Mouse (Mus musculus): ENCODE measurements around the gene Spata16. TPM values are rescaled to one million over a fixed set of nuclear protein-coding genes. Genes with fewer than 3 reads are reported as not detected.

The Spata16 gene
- polyA plus RNA-seq, 1 experiment from 2014 or later = not detected

DNA sequence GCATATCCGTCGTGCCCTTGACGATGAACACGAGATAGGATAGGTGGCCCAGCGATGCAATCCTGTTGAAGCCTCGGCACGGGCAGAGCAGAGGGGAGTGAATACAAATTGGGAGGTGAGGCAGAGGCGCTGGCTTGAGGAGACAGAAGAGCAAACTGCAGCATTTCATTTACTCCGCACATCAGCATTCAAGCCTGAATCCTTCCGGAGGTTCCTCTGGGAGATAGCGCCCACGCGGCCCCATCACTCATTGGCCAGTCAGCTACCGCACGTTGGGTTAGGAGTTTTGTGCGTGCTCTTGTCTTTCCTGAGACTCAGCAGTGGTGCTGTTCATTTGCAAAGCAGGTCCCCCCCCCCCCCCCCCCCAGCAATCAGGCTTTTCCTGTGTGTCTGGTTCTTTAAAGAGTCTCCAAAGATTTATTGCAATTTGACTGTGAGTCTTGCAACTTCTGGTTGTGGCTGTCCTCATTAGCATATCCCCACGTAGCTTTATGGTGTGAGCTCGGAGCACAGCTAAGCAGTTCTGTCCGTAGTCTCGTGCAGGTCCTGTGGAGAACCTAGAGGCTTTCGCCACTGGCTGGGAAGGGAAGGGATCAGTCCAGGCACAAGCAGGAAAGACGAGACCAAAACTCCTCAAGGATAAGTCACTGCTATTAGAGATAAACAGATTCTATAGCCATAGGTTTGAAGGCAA, 299.6 kb downstream of the Spata16 start:
- no peak for ATAC-seq
- no peak for TF ChIP-seq CTCF (IDR thresholded peaks at IDR 0.05; ENCODE audit: low read depth)

DNA sequence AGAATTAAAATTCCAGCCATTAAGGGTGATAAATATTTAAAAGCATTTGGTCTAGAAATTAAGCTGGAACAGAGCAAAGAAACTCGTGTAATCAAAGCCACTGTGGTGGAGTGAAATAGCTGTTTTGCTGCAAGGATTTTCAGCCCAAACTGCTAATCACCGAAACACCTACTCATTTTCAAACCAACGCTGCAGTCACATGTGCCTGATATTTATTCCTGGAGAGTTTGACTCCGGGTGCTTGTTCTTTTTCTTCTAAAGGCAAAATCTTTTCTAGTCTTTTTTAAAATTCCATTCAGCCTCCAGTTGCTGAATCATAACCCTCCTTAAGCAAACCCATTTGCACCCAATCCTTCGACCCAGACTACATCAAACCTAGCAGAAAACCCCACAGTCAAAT, 329.4 kb downstream of the Spata16 start:
- WGBS = 82% methylated on average over 5 of the region's 5 CpGs
- no peak overlapping the region for H3K27ac ChIP-seq (ENCODE audit: low read depth, low read length)
- ATAC-seq = no peak
- no peaks in the 10 kb centered on the region for H3K36me3 ChIP-seq (ENCODE audit: control insufficient read depth, insufficient read depth)
- no peak overlapping the region for H3K4me2 ChIP-seq (replicated peaks; ENCODE audit: low read depth)
- no peaks in the 10 kb centered on the region for H3K9me3 ChIP-seq (ENCODE audit: control insufficient read depth)
- H3K4me3 ChIP-seq (ENCODE audit: low read depth, low read length) = no peak overlapping the region
- no peaks in the 10 kb centered on the region for H3K27me3 ChIP-seq (replicated peaks; ENCODE audit: control insufficient read depth, insufficient read depth, low read length)
- H3K4me1 ChIP-seq (replicated peaks; ENCODE audit: control insufficient read depth, insufficient read depth, low read length) = no peaks in the 10 kb centered on the region
- no peak for TF ChIP-seq CTCF (IDR thresholded peaks at IDR 0.05; ENCODE audit: low read depth)
- no peak overlapping the region for H3K9ac ChIP-seq (ENCODE audit: low read depth, low read length)

More for the DNA sequence above, 299.6 kb downstream of the Spata16 start:
- H3K36me3 ChIP-seq (ENCODE audit: control insufficient read depth, insufficient read depth) = no peaks in the 10 kb centered on the region
- no peaks in the 10 kb centered on the region for H3K9me3 ChIP-seq (ENCODE audit: control insufficient read depth)
- no peak overlapping the region for H3K4me2 ChIP-seq (replicated peaks; ENCODE audit: low read depth)
- H3K4me1 ChIP-seq (replicated peaks; ENCODE audit: control insufficient read depth, insufficient read depth, low read length) = no peaks in the 10 kb centered on the region
- H3K27me3 ChIP-seq (replicated peaks; ENCODE audit: control insufficient read depth, insufficient read depth, low read length) = no peaks in the 10 kb centered on the region
- no peak overlapping the region for H3K27ac ChIP-seq (ENCODE audit: low read depth, low read length)
- 58% methylated on average over 22 of the region's 22 CpGs for WGBS
- no peak overlapping the region for H3K4me3 ChIP-seq (ENCODE audit: low read depth, low read length)
- H3K9ac ChIP-seq (ENCODE audit: low read depth, low read length) = no peak overlapping the region

DNA sequence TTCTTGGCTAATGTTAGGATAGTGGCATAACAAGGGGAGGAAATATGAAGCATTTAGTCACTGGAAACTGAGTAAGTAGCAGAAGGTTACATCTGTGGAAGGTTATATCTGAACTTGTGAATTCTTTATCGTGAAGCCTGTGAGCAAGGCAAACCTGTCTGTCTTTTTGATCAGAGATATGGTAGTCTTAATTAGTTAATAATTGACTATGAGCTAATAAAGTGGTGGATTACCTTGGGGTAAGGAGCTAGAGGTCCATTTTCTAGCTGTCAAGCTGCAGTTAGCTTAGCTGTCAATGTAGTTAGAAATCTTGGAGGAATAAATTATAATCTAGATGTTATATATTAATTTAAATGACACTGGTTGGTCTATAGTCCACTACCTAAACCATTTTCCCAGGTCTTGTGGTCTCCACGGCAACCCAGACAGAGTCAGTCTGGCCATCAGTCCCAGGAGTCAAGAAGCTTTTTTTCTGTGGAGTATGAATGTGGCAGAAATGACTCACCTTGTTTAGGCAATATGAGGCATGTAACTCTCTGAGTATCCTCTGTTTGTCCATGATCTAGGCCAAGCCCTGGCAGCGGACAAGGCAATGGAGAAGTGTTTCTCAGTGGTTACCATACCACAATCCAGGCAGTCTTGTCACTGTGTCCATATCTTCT, 331.6 kb downstream of the Spata16 start:
- no peaks in the 10 kb centered on the region for H3K9me3 ChIP-seq (ENCODE audit: control insufficient read depth)
- WGBS = 58% methylated on average over 3 of the region's 3 CpGs
- H3K27me3 ChIP-seq (replicated peaks; ENCODE audit: control insufficient read depth, insufficient read depth, low read length) = no peaks in the 10 kb centered on the region
- TF ChIP-seq CTCF (IDR thresholded peaks at IDR 0.05; ENCODE audit: low read depth) = no peak
- no peak for ATAC-seq
- H3K4me1 ChIP-seq (replicated peaks; ENCODE audit: control insufficient read depth, insufficient read depth, low read length) = no peaks in the 10 kb centered on the region
- no peak overlapping the region for H3K4me3 ChIP-seq (ENCODE audit: low read depth, low read length)
- no peak overlapping the region for H3K9ac ChIP-seq (ENCODE audit: low read depth, low read length)
- no peak overlapping the region for H3K4me2 ChIP-seq (replicated peaks; ENCODE audit: low read depth)
- H3K27ac ChIP-seq (ENCODE audit: low read depth, low read length) = no peak overlapping the region
- H3K36me3 ChIP-seq (ENCODE audit: control insufficient read depth, insufficient read depth) = no peaks in the 10 kb centered on the region

DNA sequence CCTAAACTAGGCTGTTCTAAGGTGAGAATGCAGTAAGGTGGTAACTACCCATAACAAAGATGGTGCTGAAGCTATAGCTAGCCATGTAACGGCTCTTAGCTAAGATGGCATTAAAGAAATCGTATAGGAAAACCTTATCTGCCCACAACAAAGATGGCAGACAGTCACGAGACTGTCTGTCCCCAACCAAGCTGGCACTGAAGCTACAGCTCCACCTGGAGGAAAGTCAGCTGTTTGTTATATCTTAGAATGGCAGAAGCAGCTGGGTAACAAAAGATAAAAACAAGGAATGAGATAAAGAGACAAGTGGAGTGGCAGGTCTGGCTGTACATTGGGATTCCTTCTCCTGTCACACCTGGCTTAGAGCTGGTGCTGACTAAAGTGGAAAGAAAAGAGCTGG, 333.1 kb downstream of the Spata16 start:
- TF ChIP-seq CTCF (IDR thresholded peaks at IDR 0.05; ENCODE audit: low read depth) = no peak
- Histone ChIP-seq H3K4me1 (replicated peaks; ENCODE audit: control insufficient read depth, insufficient read depth, low read length) (no peaks in the 10 kb centered on the region), H3K4me3 (ENCODE audit: low read depth, low read length) (no peak overlapping the region), H3K9me3 (ENCODE audit: control insufficient read depth) (no peaks in the 10 kb centered on the region), H3K27me3 (replicated peaks; ENCODE audit: control insufficient read depth, insufficient read depth, low read length) (no peaks in the 10 kb centered on the region), H3K27ac (ENCODE audit: low read depth, low read length) (no peak overlapping the region), H3K9ac (ENCODE audit: low read depth, low read length) (no peak overlapping the region), H3K4me2 (replicated peaks; ENCODE audit: low read depth) (no peak overlapping the region), H3K36me3 (ENCODE audit: control insufficient read depth, insufficient read depth) (no peaks in the 10 kb centered on the region)
- 84% methylated on average over 3 of the region's 3 CpGs for WGBS
- no peak for ATAC-seq

DNA sequence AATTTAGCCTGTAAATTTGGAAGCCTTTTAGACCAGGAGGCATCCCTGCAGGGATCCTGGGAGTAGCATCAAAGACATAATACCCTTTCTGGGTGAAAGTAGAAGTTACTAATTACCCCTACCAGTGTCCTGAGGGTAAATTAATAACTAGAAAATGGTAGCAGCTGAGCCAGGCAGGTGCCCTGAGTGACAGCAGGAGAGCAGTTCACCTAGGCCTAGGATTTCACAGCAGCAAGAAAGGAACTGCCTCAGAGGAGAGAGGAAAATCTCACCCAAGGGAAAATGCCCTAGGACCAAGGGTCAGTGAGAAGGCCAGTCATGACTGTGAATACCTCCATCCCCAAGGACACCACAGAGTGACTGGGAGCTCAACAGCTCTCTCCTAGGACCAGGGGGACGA, 333.9 kb downstream of the Spata16 start:
- Histone ChIP-seq H3K4me1 (replicated peaks; ENCODE audit: control insufficient read depth, insufficient read depth, low read length) (no peaks in the 10 kb centered on the region), H3K27me3 (replicated peaks; ENCODE audit: control insufficient read depth, insufficient read depth, low read length) (no peaks in the 10 kb centered on the region), H3K4me3 (ENCODE audit: low read depth, low read length) (no peak overlapping the region), H3K4me2 (replicated peaks; ENCODE audit: low read depth) (no peak overlapping the region), H3K9me3 (ENCODE audit: control insufficient read depth) (no peaks in the 10 kb centered on the region), H3K36me3 (ENCODE audit: control insufficient read depth, insufficient read depth) (no peaks in the 10 kb centered on the region), H3K27ac (ENCODE audit: low read depth, low read length) (no peak overlapping the region), H3K9ac (ENCODE audit: low read depth, low read length) (no peak overlapping the region)
- ATAC-seq = no peak
- WGBS = 13% methylated on average over 1 of the region's 1 CpGs
- no peak for TF ChIP-seq CTCF (IDR thresholded peaks at IDR 0.05; ENCODE audit: low read depth)

DNA sequence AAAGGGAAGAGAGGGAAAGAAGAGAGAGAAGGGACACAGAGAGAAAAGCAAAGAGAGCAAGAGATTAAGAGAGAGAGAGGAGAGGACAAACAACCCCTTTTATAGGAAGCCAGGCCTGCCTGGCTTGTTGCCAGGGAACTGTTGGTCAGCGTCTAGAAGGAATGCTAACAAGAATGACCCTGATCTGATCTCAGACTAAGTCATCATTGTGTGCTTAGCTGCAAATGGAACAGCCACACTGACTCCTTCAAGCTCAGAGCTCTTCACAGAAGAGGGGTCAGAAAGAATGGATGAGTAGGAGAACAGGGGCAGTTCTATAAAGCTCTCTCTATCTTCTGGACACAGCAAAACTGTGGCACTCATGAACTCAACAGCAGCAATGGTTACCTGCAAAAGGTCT, 334.7 kb downstream of the Spata16 start:
- 10% methylated on average over 1 of the region's 1 CpGs for WGBS
- H3K4me3 ChIP-seq (ENCODE audit: low read depth, low read length) = no peak overlapping the region
- H3K4me2 ChIP-seq (replicated peaks; ENCODE audit: low read depth) = no peak overlapping the region
- no peak for ATAC-seq
- H3K27me3 ChIP-seq (replicated peaks; ENCODE audit: control insufficient read depth, insufficient read depth, low read length) = no peaks in the 10 kb centered on the region
- H3K9ac ChIP-seq (ENCODE audit: low read depth, low read length) = no peak overlapping the region
- no peaks in the 10 kb centered on the region for H3K9me3 ChIP-seq (ENCODE audit: control insufficient read depth)
- no peak overlapping the region for H3K27ac ChIP-seq (ENCODE audit: low read depth, low read length)
- TF ChIP-seq CTCF (IDR thresholded peaks at IDR 0.05; ENCODE audit: low read depth) = no peak
- H3K36me3 ChIP-seq (ENCODE audit: control insufficient read depth, insufficient read depth) = no peaks in the 10 kb centered on the region
- H3K4me1 ChIP-seq (replicated peaks; ENCODE audit: control insufficient read depth, insufficient read depth, low read length) = no peaks in the 10 kb centered on the region

Data from intestine, postnatal 0 days (tissue).